Mouse (Mus musculus) liver, postnatal 0 days (tissue): ENCODE measurements around the gene Cdkl2. TPM values are rescaled to one million over a fixed set of nuclear protein-coding genes. Genes with fewer than 3 reads are reported as not detected.

ENCODE experiments used
- ATAC-seq: fragments of 200-750 bp; cut with Nextera tagmentation; 2 replicates; pipeline ENCODE4 v1.8.0; 2017; ENCODE audit warnings: mild to moderate bottlenecking, moderate library complexity
- DNase-seq: peaks from one replicate; pipeline ENCODE4 v3.0.0-alpha.2; 2016
- H3K27ac ChIP-seq: fragments of 300-500 bp; sonication (generic); 2 replicates; pipeline ENCODE4 v1.5.1; 2014; ENCODE audit warnings: antibody characterized with exemption, moderate library complexity, mild to moderate bottlenecking, low read depth
- H3K27me3 ChIP-seq: fragments of 300-500 bp; sonication (generic); 2 replicates; pipeline ENCODE4 v1.6.1; 2014; ENCODE audit warnings: low read length, control low read depth, mixed read lengths; ENCODE audit not compliant: insufficient read depth
- H3K36me3 ChIP-seq: fragments of 300-500 bp; sonication (generic); replicated peaks from 2 replicates; pipeline ENCODE4 v1.6.1; 2014; ENCODE audit warnings: mild to moderate bottlenecking, control low read depth, low read length, moderate library complexity, mixed read lengths; ENCODE audit not compliant: insufficient read depth
- H3K4me1 ChIP-seq: fragments of 300-500 bp; sonication (generic); 2 replicates; pipeline ENCODE4 v1.6.1; 2014; ENCODE audit warnings: antibody characterized with exemption, mild to moderate bottlenecking, control low read depth; ENCODE audit not compliant: insufficient read depth
- H3K4me2 ChIP-seq: fragments of 300-500 bp; sonication (generic); 2 replicates; pipeline ENCODE4 v1.6.1; 2014; ENCODE audit warnings: low read depth, mild to moderate bottlenecking, low read length, moderate library complexity, mixed read lengths
- H3K4me3 ChIP-seq: fragments of 300-500 bp; sonication (generic); 2 replicates; pipeline ENCODE4 v1.5.1; 2014; ENCODE audit warnings: low read depth, low read length
- H3K9ac ChIP-seq: fragments of 300-500 bp; sonication (generic); replicated peaks from 2 replicates; pipeline ENCODE4 v1.6.1; 2014; ENCODE audit warnings: mild to moderate bottlenecking, moderate library complexity
- H3K9me3 ChIP-seq: fragments of 300-500 bp; sonication (generic); 2 replicates; pipeline ENCODE4 v1.6.1; 2016; ENCODE audit warnings: mild to moderate bottlenecking, control low read depth, low read length, mixed read lengths
- CTCF ChIP-seq: sonication (generic); IDR thresholded peaks from 2 replicates; pipeline ENCODE4 v1.5.1; 2016; ENCODE audit warnings: antibody characterized with exemption, low read depth
- EP300 ChIP-seq: IDR thresholded peaks from 2 replicates; pipeline ENCODE4 v1.6.1; 2016; ENCODE audit warnings: antibody characterized with exemption, low read depth, mild to moderate bottlenecking
- WGBS: fragments of 180-500 bp; shearing (Covaris S2); extraction: QIAGEN DNeasy Blood & Tissue Kit; methylation state at CpG from one replicate; pipeline ENCODE4 v1.1.7; 2014; ENCODE audit not compliant: insufficient replicate concordance; 5-methylcytosine and 5-hydroxymethylcytosine counted together
- polyA plus RNA-seq: library from polyadenylated mRNA; unstranded; fragments of >200 nt; fragmentation: Nextera tagmentation; extraction: Ambion mirVana; gene quantifications from 2 replicates; pipeline ENCODE4 v1.2.1, GENCODE M21; 2015

The Cdkl2 gene
- polyA plus RNA-seq, 1 experiment from 2014 or later, result 0.73 TPM

DNA sequence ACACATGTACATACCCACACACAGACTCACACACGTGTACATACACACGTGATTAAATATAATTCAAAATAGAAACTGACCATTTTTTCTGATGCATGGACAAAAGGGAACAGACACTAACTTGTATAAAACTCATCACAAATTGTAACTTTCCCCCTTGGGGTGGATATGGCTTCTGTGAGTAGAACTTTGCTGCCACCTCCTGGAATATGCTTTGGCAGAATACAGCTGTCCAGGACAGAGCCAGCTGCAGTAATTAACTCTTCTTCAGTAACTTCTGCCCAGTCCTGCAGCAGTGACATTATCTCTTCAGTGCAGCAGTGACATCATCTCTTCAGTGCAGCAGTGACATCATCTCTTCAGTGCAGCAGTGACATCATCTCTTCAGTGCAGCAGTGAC lies 40.7 kb downstream of the Cdkl2 start:
- Histone ChIP-seq H3K36me3 (no peaks in the 10 kb centered on the region), H3K27me3 (no peaks in the 10 kb centered on the region), H3K4me1 (no peaks in the 10 kb centered on the region), H3K9ac (no peak overlapping the region), H3K4me3 (no peak overlapping the region), H3K27ac (no peak overlapping the region), H3K9me3 (peaks cover 9% of the 10 kb centered on the region), H3K4me2 (no peak overlapping the region)
- ATAC-seq, result peak; percentile 35; the same call in 1 of the 2 replicates
- DNase-seq, result peak; percentile 44
- TF ChIP-seq EP300 (no peak), CTCF (peak; percentile 79)
- 57% methylated on average over 2 of the region's 2 CpGs for WGBS

DNA sequence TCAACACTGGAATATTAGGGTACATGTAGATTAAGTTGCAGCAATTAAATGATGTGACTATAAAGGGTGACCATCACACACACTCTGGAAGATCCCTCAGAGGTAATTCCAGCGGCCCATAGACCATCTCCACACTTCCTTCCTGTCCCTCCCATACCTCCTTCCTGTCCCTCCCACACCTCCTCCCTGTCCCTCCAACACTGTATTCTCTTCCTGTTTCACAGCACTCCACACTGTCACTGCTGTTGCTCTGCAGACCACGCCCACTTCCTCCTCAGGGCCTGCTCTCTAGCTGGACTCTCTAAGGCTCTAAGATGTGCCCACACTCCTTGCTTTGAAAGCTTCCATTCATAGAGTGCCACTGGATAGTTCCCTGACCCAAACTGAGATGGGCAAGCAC lies 42.9 kb downstream of the Cdkl2 start:
- H3K27ac ChIP-seq, result no peak overlapping the region
- no peaks in the 10 kb centered on the region for H3K4me1 ChIP-seq
- no peaks in the 10 kb centered on the region for H3K36me3 ChIP-seq
- 44% methylated on average over 2 of the region's 2 CpGs for WGBS
- H3K4me2 ChIP-seq, result no peak overlapping the region
- peak; percentile 47; the same call in 1 of the 2 replicates for ATAC-seq
- peak; percentile 34 for DNase-seq
- H3K4me3 ChIP-seq, result no peak overlapping the region
- no peaks in the 10 kb centered on the region for H3K27me3 ChIP-seq
- H3K9ac ChIP-seq, result no peak overlapping the region
- TF ChIP-seq EP300, result no peak
- no peak for TF ChIP-seq CTCF
- peaks cover 9% of the 10 kb centered on the region for H3K9me3 ChIP-seq

DNA sequence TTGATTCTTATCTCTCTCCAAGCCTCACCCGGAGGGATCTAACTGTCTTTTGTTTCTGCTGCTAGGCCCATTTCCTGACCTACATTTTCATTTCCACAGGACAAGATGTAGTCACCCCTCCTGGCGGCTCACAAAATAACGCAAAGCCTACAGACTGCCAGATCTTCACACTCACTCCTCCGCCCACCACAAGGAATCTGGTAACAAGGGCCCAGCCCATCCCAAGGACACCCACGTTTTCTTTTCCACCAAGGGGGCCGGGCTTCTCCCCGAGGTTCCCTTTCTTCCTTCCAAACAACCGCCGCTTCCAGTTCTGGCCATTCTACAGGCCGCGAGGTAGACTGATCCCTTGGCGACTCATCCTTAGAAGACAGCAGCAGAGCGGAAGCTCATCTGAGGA lies 49.1 kb downstream of the Cdkl2 start:
- no peak for TF ChIP-seq CTCF
- no peak for TF ChIP-seq EP300
- Histone ChIP-seq H3K4me1 (no peaks in the 10 kb centered on the region), H3K4me2 (no peak overlapping the region), H3K9me3 (peaks cover 9% of the 10 kb centered on the region), H3K9ac (no peak overlapping the region), H3K27ac (no peak overlapping the region), H3K4me3 (no peak overlapping the region), H3K36me3 (no peaks in the 10 kb centered on the region), H3K27me3 (no peaks in the 10 kb centered on the region)
- ATAC-seq (no peak), DNase-seq (no peak)
- 66% methylated on average over 13 of the region's 13 CpGs for WGBS

- no peak overlapping the region for H3K4me2 ChIP-seq
- no peak for TF ChIP-seq EP300
- no peak for TF ChIP-seq CTCF
- ATAC-seq (no peak), DNase-seq (no peak)
- H3K9ac ChIP-seq, result no peak overlapping the region
- H3K9me3 ChIP-seq, result no peaks in the 10 kb centered on the region
- no peaks in the 10 kb centered on the region for H3K27me3 ChIP-seq
- WGBS, result 62% methylated on average over 2 of the region's 2 CpGs
- H3K4me3 ChIP-seq, result no peak overlapping the region
- H3K27ac ChIP-seq, result no peak overlapping the region
- no peaks in the 10 kb centered on the region for H3K4me1 ChIP-seq
- H3K36me3 ChIP-seq, result no peaks in the 10 kb centered on the region
Measured at GRCm38 (mm10) chr5:91993061-91993460, 50.6 kb downstream of the Cdkl2 start.

DNA sequence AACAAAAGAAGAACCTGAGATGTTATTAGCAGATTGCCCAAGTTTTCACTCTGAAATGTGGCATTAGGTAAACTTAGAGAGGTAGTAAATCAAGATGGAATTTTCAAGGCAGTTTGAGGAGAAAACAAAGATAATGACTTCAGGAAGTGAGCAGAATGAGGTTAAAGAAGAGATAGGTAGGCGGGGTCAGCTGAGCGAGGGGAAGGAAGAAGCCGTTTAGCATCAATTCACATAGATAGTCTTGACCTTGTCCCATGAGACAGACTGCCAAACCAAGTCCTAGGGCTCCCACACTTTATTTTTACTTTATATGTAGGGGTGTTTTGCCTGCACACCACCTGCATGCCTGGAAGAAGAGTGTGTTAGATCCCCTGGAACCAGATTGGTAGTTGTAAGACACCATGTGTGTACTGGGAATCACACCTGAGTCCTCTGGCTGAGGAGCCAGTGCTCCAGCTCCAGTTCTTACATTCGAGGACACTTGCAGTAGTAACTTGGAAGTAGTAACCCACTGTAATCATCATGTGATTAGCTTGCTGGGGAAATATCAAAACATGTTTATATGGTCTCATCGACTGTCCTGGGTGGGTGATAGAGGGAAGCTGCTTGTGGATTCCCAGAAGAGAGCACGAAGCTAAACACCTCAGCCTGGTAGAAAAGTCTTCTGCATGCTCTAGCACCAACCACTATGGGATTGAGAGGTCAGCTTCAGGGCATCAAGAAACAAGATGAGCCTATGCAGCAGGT lies 52.3 kb downstream of the Cdkl2 start:
- H3K36me3 ChIP-seq, result no peaks in the 10 kb centered on the region
- H3K9ac ChIP-seq, result no peak overlapping the region
- DNase-seq (no peak), ATAC-seq (no peak)
- no peak for TF ChIP-seq EP300
- no peak for TF ChIP-seq CTCF
- no peaks in the 10 kb centered on the region for H3K9me3 ChIP-seq
- no peak overlapping the region for H3K4me3 ChIP-seq
- H3K4me2 ChIP-seq, result no peak overlapping the region
- no peaks in the 10 kb centered on the region for H3K27me3 ChIP-seq
- 57% methylated on average over 6 of the region's 6 CpGs for WGBS
- H3K4me1 ChIP-seq, result no peaks in the 10 kb centered on the region
- H3K27ac ChIP-seq, result no peak overlapping the region

DNA sequence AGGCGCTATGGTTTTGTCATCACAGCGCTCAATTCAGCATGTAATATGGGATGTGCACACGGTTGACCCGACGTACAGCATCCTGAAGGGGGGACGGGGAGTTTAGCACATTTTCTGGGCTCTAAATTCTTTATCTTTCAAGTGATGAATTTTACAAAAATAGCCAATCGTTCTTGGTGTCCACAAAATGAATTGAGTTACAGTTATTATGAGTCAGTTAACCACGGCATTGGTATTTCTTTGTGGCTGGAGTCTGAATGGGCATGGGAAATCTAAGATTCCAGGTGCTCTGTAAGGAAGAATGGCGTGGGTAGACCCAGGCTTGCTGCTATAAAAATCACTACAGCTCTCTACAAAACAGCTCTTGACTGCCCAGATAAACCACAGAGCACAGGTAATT lies 54.4 kb downstream of the Cdkl2 start:
- TF ChIP-seq EP300 (no peak), CTCF (no peak)
- 79% methylated on average over 9 of the region's 9 CpGs for WGBS
- no peaks in the 10 kb centered on the region for H3K9me3 ChIP-seq
- H3K4me1 ChIP-seq, result no peaks in the 10 kb centered on the region
- no peak for ATAC-seq
- DNase-seq, result no peak
- no peak overlapping the region for H3K4me3 ChIP-seq
- H3K36me3 ChIP-seq, result no peaks in the 10 kb centered on the region
- H3K4me2 ChIP-seq, result no peak overlapping the region
- H3K9ac ChIP-seq, result no peak overlapping the region
- no peaks in the 10 kb centered on the region for H3K27me3 ChIP-seq
- H3K27ac ChIP-seq, result no peak overlapping the region
